Mouse (Mus musculus): ENCODE results near the gene Xpot. TPM values are rescaled to one million over a fixed set of nuclear protein-coding genes. Genes with fewer than 3 reads are reported as not detected.

Xpot gene
- total RNA-seq, 2 experiments from 2014 or later: 65.9 to 70.9 TPM

DNA sequence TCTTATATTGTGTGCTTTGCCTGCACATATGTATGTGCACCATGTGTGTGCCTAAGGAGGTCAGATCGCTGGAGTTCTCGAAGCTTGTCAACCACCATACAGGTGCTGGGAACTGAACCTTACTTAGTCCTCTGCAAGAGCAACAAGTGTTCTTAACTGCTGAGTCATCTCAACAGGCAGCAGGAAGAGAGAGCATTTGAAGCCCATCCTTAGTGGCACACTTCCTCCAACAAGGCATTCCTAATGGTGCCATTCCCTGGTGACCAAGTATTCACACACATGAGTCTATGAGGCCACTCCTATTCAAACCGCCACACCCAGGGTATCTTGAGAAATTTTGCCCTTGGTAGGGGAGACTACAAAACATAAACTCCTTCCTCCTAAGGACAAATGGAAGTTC is 84.0 kb downstream of the Xpot start:
- intact Hi-C loops (cut with DNase I): no loop called here
- no peak for DNase-seq (ENCODE audit: extremely low spot score in 1 of 2, low spot score in 2 of 2)

Small RNA genes within 50 kb of the gene (microRNA-seq; reads per million reads assigned to microRNA genes)
- not detected for gene Gm24330

Other genes starting within 250 kb of the Xpot start
- 10 to 100 TPM; 24.5 to 31.1 TPM for gene Rassf3, start 150.0 kb downstream of the Xpot start, total RNA-seq (2021)
- 10 to 100 TPM; 38.2 to 41.2 TPM for gene Tbk1, start 39.5 kb downstream of the Xpot start, total RNA-seq (2021)
- under 1 TPM; 0.30 to 0.39 TPM for gene D930020B18Rik, start 15.3 kb upstream of the Xpot start, total RNA-seq (2021)
- 1 to 10 TPM; 8.6 to 8.8 TPM for gene BC048403, start 113.6 kb upstream of the Xpot start, total RNA-seq (2021)